Mouse (Mus musculus): ENCODE results near the gene Arl8a.

DNA sequence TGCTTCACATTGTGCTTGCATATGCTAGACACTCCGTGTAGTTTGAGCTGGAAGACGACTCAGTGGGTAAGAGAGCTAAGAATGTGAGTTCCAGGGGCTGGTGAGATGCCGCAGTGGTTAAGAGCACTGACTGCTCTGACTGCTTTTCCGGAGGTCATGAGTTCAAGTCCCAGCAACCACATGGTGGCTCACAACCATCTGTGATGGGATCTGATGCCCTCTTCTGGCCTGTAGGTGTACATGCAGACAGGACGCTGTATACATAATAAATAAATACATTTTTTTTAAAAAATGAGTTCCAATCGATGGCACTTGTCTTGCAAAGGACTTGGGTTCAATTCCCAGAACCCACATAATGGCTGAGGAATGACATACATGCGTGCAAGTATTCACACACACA lies 24.6 kb downstream of the Arl8a start:
- TF ChIP-seq CTCF (IDR thresholded peaks at IDR 0.05): peak; percentile 45
- TF ChIP-seq POLR2A (IDR thresholded peaks at IDR 0.05; ENCODE audit: insufficient read depth, low read depth, low read length): no peak
